Mouse (Mus musculus): ENCODE data around the gene Rpl27a. TPM values are rescaled to one million over a fixed set of nuclear protein-coding genes. Genes with fewer than 3 reads are reported as not detected.

Rpl27a gene
- total and polyA plus RNA-seq, 3 experiments: 102 to 167 (median 105) TPM

DNA sequence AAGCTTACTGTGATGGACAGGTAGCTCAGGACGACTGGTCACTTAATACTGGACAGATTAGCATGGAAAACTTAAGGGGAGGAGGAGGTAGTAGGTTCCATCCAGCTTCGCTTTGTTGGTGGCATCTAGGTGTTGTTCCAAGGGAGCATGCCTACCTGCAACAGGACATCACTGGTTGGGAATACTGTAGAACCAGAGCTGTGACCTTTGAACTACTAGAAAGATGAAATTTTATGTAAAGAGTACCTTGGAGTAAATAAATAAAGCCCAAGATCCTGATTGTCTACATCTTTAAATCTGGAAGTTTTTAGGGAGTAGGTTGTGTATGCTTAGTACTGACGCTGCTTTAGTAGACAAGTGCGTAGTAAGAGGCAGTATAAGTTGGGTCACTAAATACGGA lies 3.1 kb downstream of the Rpl27a start:
- 72% methylated on average over 5 of the region's 5 CpGs for WGBS
- intact Hi-C loops (cut with DNase I): no loop called here

DNA sequence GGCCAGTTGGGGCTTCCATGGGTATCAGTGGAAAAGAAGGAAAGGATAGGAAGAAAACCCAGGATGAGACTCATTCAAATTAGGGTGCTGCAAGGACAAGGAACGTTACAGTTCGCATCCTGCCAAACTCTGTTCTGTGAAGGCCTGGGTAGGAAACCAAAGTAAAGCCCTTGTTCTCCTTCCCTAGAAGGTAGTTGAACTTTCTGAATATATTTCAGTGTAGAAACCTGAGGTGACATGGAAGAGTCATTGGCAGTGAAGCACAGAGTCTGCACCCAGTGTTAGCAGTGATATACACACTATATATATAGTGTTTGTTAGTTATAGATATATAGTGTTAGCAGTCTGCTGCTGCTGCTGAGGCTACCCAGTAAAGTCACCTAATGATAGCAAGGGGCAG lies 4.4 kb downstream of the Rpl27a start:
- H3K36me3 ChIP-seq (ENCODE audit: control insufficient read depth, insufficient read depth, low read length): peaks cover 36% of the 10 kb centered on the region

More for the DNA sequence above, 3.1 kb downstream of the Rpl27a start:
- peaks cover 9% of the 10 kb centered on the region for H3K4me1 ChIP-seq (ENCODE audit: control insufficient read depth, insufficient read depth, low read length)
- H3K36me3 ChIP-seq (ENCODE audit: control insufficient read depth, insufficient read depth, low read length): peaks cover 41% of the 10 kb centered on the region
- no peak for DNase-seq
- no peak overlapping the region for H3K9ac ChIP-seq (ENCODE audit: low read depth, low read length)
- no peak for TF ChIP-seq CTCF (IDR thresholded peaks at IDR 0.05)
- TF ChIP-seq POLR2A (IDR thresholded peaks at IDR 0.05; ENCODE audit: insufficient read depth, low read depth, low read length): no peak
- TF ChIP-seq EP300 (IDR thresholded peaks at IDR 0.05; ENCODE audit: insufficient read depth, low read depth, low read length): no peak
- no peak overlapping the region for H3K27ac ChIP-seq
- no peak overlapping the region for H3K4me3 ChIP-seq
- H3K27me3 ChIP-seq (ENCODE audit: control insufficient read depth, insufficient read depth, low read length): no peaks in the 10 kb centered on the region
- no peaks in the 10 kb centered on the region; the same call in 1 of the 2 replicates for H3K79me2 ChIP-seq (replicated peaks; ENCODE audit: control insufficient read depth, insufficient read depth, low read length)

DNA sequence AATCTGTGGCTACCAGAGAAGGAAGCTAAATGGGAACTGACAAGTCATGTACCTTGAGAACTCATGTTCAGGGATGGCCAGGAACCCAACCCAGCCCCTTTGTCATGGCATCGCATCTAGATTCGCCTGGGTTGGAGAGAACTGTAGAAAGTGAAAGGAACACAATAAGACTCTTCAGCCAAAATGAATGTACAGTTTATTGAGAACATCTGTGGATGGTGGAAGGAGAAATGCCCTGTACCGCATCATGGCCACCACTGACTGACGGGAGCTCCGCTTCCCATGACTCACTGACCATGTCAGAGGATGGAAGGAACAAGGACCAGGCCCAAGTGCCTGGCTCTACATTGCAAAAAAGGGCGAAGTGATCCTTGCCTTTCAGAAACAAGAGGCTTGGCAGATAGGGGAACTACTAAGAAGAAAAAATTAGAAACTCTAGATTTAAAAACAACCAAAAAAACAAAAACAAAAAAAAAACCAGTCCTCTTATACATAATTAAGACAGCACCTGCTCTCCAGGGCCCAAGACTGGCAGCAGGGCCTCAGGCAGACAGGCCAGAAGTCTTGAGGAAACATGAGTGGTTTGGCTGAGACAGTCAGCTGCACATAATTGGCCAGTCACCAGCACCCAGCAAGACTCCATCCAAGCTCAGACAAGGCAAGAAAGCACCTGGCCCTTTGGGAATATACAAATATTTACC lies 4.9 kb downstream of the Rpl27a start:
- DNase-seq: no peak
- Histone ChIP-seq H3K27me3 (ENCODE audit: control insufficient read depth, insufficient read depth, low read length) (no peaks in the 10 kb centered on the region), H3K27ac (no peak overlapping the region; the same call in 1 of the 2 replicates), H3K4me1 (ENCODE audit: control insufficient read depth, insufficient read depth, low read length) (peaks cover 11% of the 10 kb centered on the region), H3K79me2 (replicated peaks; ENCODE audit: control insufficient read depth, insufficient read depth, low read length) (no peaks in the 10 kb centered on the region; the same call in 1 of the 2 replicates), H3K9ac (ENCODE audit: low read depth, low read length) (no peak overlapping the region), H3K4me3 (no peak overlapping the region), H3K36me3 (ENCODE audit: control insufficient read depth, insufficient read depth, low read length) (peaks cover 36% of the 10 kb centered on the region)
- intact Hi-C loops (cut with DNase I): no loop called here
- TF ChIP-seq POLR2A (IDR thresholded peaks at IDR 0.05; ENCODE audit: insufficient read depth, low read depth, low read length) (no peak), CTCF (IDR thresholded peaks at IDR 0.05) (no peak), EP300 (IDR thresholded peaks at IDR 0.05; ENCODE audit: insufficient read depth, low read depth, low read length) (no peak)
- WGBS: 74% methylated on average over 6 of the region's 6 CpGs

More for the DNA sequence above, 4.4 kb downstream of the Rpl27a start:
- no peak overlapping the region for H3K27ac ChIP-seq
- peaks cover 9% of the 10 kb centered on the region for H3K4me1 ChIP-seq (ENCODE audit: control insufficient read depth, insufficient read depth, low read length)
- no peak for DNase-seq
- H3K4me3 ChIP-seq: no peak overlapping the region
- H3K9ac ChIP-seq (ENCODE audit: low read depth, low read length): no peak overlapping the region
- WGBS: 57% methylated on average over 2 of the region's 2 CpGs
- no peak for TF ChIP-seq POLR2A (IDR thresholded peaks at IDR 0.05; ENCODE audit: insufficient read depth, low read depth, low read length)
- no peaks in the 10 kb centered on the region for H3K27me3 ChIP-seq (ENCODE audit: control insufficient read depth, insufficient read depth, low read length)
- no peaks in the 10 kb centered on the region; the same call in 1 of the 2 replicates for H3K79me2 ChIP-seq (replicated peaks; ENCODE audit: control insufficient read depth, insufficient read depth, low read length)
- intact Hi-C loops (cut with DNase I): no loop called here

DNA sequence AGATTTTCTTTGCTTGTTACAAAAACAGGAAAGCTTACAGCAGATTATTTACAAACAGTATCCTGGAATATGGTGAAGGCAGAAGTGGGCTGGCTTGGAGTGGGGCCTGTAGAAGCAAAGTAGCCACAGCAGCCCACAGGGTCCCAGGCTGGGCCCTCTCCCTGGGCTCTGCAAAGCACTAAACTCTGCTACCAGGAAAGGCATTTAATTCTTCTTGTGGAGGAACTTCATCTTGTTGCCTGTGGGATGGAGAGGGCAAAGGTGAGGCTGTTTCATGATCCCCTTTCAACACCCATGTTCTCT lies 5.4 kb downstream of the Rpl27a start:
- Histone ChIP-seq H3K79me2 (replicated peaks; ENCODE audit: control insufficient read depth, insufficient read depth, low read length) (no peaks in the 10 kb centered on the region; the same call in 1 of the 2 replicates), H3K27ac (no peak overlapping the region; the same call in 1 of the 2 replicates), H3K27me3 (ENCODE audit: control insufficient read depth, insufficient read depth, low read length) (no peaks in the 10 kb centered on the region), H3K4me3 (no peak overlapping the region), H3K9ac (ENCODE audit: low read depth, low read length) (no peak overlapping the region), H3K4me1 (ENCODE audit: control insufficient read depth, insufficient read depth, low read length) (peaks cover 11% of the 10 kb centered on the region), H3K36me3 (ENCODE audit: control insufficient read depth, insufficient read depth, low read length) (peaks cover 36% of the 10 kb centered on the region)
- intact Hi-C loops (cut with DNase I): no loop called here
- DNase-seq: no peak
- TF ChIP-seq EP300 (IDR thresholded peaks at IDR 0.05; ENCODE audit: insufficient read depth, low read depth, low read length): no peak
- no peak for TF ChIP-seq CTCF (IDR thresholded peaks at IDR 0.05)
- no peak for TF ChIP-seq POLR2A (IDR thresholded peaks at IDR 0.05; ENCODE audit: insufficient read depth, low read depth, low read length)

DNA sequence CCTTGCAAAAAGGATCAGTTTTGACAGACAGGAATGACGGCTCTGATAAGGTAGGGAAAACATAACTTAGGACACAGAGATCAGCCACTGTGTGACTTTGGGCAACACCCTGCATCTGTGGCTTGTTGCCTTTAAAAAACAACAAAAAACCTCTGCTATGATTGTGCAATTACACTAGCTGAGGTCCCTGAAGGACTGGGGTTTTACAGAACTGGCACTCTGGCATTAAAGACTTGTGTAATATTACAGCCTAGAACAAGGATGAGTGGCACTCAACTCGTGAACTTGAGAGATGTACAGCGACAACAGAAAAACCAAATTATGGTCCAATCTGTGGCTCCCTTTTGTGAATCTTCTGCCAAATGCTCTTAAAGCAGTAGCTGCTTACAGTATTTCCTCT lies 5.8 kb downstream of the Rpl27a start:
- no peak for TF ChIP-seq CTCF (IDR thresholded peaks at IDR 0.05)
- TF ChIP-seq EP300 (IDR thresholded peaks at IDR 0.05; ENCODE audit: insufficient read depth, low read depth, low read length): no peak
- no peak for TF ChIP-seq POLR2A (IDR thresholded peaks at IDR 0.05; ENCODE audit: insufficient read depth, low read depth, low read length)
- Histone ChIP-seq H3K9ac (ENCODE audit: low read depth, low read length) (no peak overlapping the region), H3K79me2 (replicated peaks; ENCODE audit: control insufficient read depth, insufficient read depth, low read length) (no peaks in the 10 kb centered on the region; the same call in 1 of the 2 replicates), H3K27me3 (ENCODE audit: control insufficient read depth, insufficient read depth, low read length) (no peaks in the 10 kb centered on the region), H3K27ac (peak overlapping the region; percentile 5; the same call in 1 of the 2 replicates), H3K4me1 (ENCODE audit: control insufficient read depth, insufficient read depth, low read length) (peaks cover 11% of the 10 kb centered on the region), H3K36me3 (ENCODE audit: control insufficient read depth, insufficient read depth, low read length) (peaks cover 36% of the 10 kb centered on the region), H3K4me3 (no peak overlapping the region)
- WGBS: 80% methylated on average over 3 of the region's 3 CpGs
- DNase-seq: no peak
- intact Hi-C loops (cut with DNase I): no loop called here

All from heart, adult 2 months (tissue).